Mouse (Mus musculus) heart, postnatal 25 days (tissue): ENCODE results near the gene Pus7. TPM values are rescaled to one million over a fixed set of nuclear protein-coding genes. Genes with fewer than 3 reads are reported as not detected.
"Not testable (repeated sequence)": the region's sequence is repeated elsewhere in the genome, so short reads cannot be mapped to it uniquely, and the experiment has no call there.

Source experiments
- DNase-seq: peaks from one replicate; pipeline ENCODE4 v3.0.0; 2022; ENCODE audit warnings: low spot score
- intact Hi-C: fragments of 180-260 bp; cut with DNase I; formaldehyde crosslinking; loops from one replicate; pipeline ENCODE4 v1.15.1; 2025
- total RNA-seq, 2 experiments: library from RNA; stranded (reverse); gene quantifications; 2 replicates each; pipeline ENCODE4 v1.2.3; 2021

The Pus7 gene
- total RNA-seq, 2 experiments from 2014 or later = 8.6 to 9.4 TPM

- intact Hi-C loops = loop anchor here (5.0 kb wide), 1 partner anchor 86 kb away; no protein-coding TSS in a partner anchor
- no peak for DNase-seq
These were observed 24.9 kb downstream of the Pus7 start for GRCm38 (mm10) chr5:23758633-23759032.

GRCm38 (mm10) chr5:23756368-23756767 is 27.1 kb downstream of the Pus7 start:
- DNase-seq = no peak
- intact Hi-C loops = loop anchor here (5.0 kb wide), 1 partner anchor 84 kb away; no protein-coding TSS in a partner anchor

GRCm38 (mm10) chr5:23755591-23755990 is 27.9 kb downstream of the Pus7 start:
- DNase-seq = no peak
- intact Hi-C loops = loop anchor here (5.0 kb wide), 1 partner anchor 83 kb away; no protein-coding TSS in a partner anchor

- intact Hi-C loops = no loop called here
- no peak for DNase-seq
These were observed 33.6 kb downstream of the Pus7 start for GRCm38 (mm10) chr5:23749882-23750281.

- intact Hi-C loops = no loop called here
- no peak for DNase-seq
These were observed 40.2 kb downstream of the Pus7 start for GRCm38 (mm10) chr5:23743261-23743660.

- intact Hi-C loops = no loop called here
- DNase-seq = no peak
These were observed 46.4 kb downstream of the Pus7 start for GRCm38 (mm10) chr5:23737111-23737510.

GRCm38 (mm10) chr5:23736366-23736765 is 47.1 kb downstream of the Pus7 start:
- no peak for DNase-seq
- intact Hi-C loops = no loop called here

- intact Hi-C loops = no loop called here
- DNase-seq = no peak
These were observed 61.6 kb downstream of the Pus7 start for GRCm38 (mm10) chr5:23721956-23722355.

- DNase-seq = no peak
- intact Hi-C loops = no loop called here
These were observed 64.6 kb downstream of the Pus7 start for GRCm38 (mm10) chr5:23718881-23719328.

GRCm38 (mm10) chr5:23718182-23718534 is 65.4 kb downstream of the Pus7 start:
- no peak for DNase-seq
- intact Hi-C loops = no loop called here

GRCm38 (mm10) chr5:23717469-23718181 is 65.9 kb downstream of the Pus7 start:
- no peak for DNase-seq
- intact Hi-C loops = no loop called here

GRCm38 (mm10) chr5:23713401-23714335 is 69.8 kb downstream of the Pus7 start:
- no peak for DNase-seq
- intact Hi-C loops = loop anchor here (5.0 kb wide), 1 partner anchor 36 kb away; no protein-coding TSS in a partner anchor

- peak; percentile 71 for DNase-seq
- intact Hi-C loops = loop anchor here (5.0 kb wide), 1 partner anchor 35 kb away; no protein-coding TSS in a partner anchor
These were observed 71.1 kb downstream of the Pus7 start for GRCm38 (mm10) chr5:23712130-23713001.

GRCm38 (mm10) chr5:23711671-23712129 is 71.8 kb downstream of the Pus7 start:
- DNase-seq = not testable (repeated sequence)
- intact Hi-C loops = loop anchor here (5.0 kb wide), 1 partner anchor 34 kb away; no protein-coding TSS in a partner anchor

GRCm38 (mm10) chr5:23711244-23711643 is 72.3 kb downstream of the Pus7 start:
- no peak for DNase-seq
- intact Hi-C loops = loop anchor here (5.0 kb wide), 1 partner anchor 34 kb away; no protein-coding TSS in a partner anchor

- DNase-seq = no peak
- intact Hi-C loops = loop anchor here (5.0 kb wide), 1 partner anchor 32 kb away; no protein-coding TSS in a partner anchor
These were observed 73.8 kb downstream of the Pus7 start for GRCm38 (mm10) chr5:23709661-23710060.

GRCm38 (mm10) chr5:23706601-23707597 is 76.6 kb downstream of the Pus7 start:
- intact Hi-C loops, DNase-seq: not testable (repeated sequence)

- intact Hi-C loops = no loop called here
- DNase-seq = no peak
These were observed 86.1 kb downstream of the Pus7 start for GRCm38 (mm10) chr5:23697457-23697856.
